In the genomic region with DNA sequence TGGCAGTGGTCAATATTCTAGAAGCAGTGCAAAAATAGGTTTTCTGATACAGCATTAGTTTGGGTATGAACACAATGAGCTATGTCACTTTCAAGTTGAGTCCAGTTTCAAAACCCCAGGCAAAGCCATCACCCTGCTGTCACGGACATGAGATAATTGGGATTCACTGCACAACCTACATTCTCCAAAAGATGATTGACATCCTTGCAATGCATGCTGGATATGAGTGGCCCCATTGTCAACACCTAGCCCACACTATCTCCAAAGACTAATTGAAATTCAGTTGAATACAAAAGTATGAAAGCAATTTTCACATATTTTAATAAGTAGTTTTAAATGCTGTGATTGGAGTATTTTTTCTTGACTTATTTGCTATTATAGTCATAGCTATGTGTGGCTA, we compare ENCODE assay signal across 18 mouse cellular contexts.
"Had no signal": no experiment of that assay in that cellular context is flagged by ENCODE, and none has a peak within 500 bp of the region (broad histone marks: within the 10 kb centered on the region; RNA-seq: fewer than 3 reads in every experiment).

No protein-coding gene starts in this region.

- H3K27ac ChIP-seq: kidney, postnatal 0 days; layer of hippocampus, adult 2 months; limb, embryonic 10.5 days; limb, embryonic 13.5 days; liver, embryonic 12.5 days; liver, embryonic 15.5 days; lung, embryonic 15.5 days had no signal

- H3K36me3 ChIP-seq: limb, embryonic 10.5 days; limb, embryonic 13.5 days; liver, embryonic 12.5 days; liver, embryonic 15.5 days; lung, embryonic 15.5 days had no signal

- DNase-seq: kidney, adult 2 months; kidney, postnatal 25 days; layer of hippocampus, adult 9-11 months; liver; lung, adult 18-20 months; lung, postnatal 10 days; lung, postnatal 36 days; thymus, adult 18-20 months; thymus, postnatal 36 days had no signal

- H3K4me2 ChIP-seq: limb, embryonic 13.5 days; liver, embryonic 12.5 days; liver, embryonic 15.5 days; lung, embryonic 15.5 days had no signal

- H3K9me3 ChIP-seq: limb, embryonic 10.5 days; limb, embryonic 13.5 days; liver, embryonic 12.5 days; liver, embryonic 15.5 days; lung, embryonic 15.5 days; megakaryocyte, embryonic 14.5 days had no signal

- H3K27me3 ChIP-seq: limb, embryonic 13.5 days; liver, embryonic 12.5 days; liver, embryonic 15.5 days; lung, embryonic 15.5 days; megakaryocyte, embryonic 14.5 days had no signal

- H3K9ac ChIP-seq: limb, embryonic 13.5 days; liver, embryonic 12.5 days; liver, embryonic 15.5 days; lung, embryonic 15.5 days had no signal

- ATAC-seq: intestine, postnatal 0 days; liver, embryonic 12.5 days had no signal

- H3K4me3 ChIP-seq: layer of hippocampus, adult 2 months; limb, embryonic 10.5 days; limb, embryonic 13.5 days; liver, embryonic 12.5 days; liver, embryonic 15.5 days; lung, embryonic 15.5 days; megakaryocyte, embryonic 14.5 days had no signal

- H3K4me1 ChIP-seq: limb, embryonic 10.5 days; limb, embryonic 13.5 days; liver, embryonic 12.5 days; liver, embryonic 15.5 days; lung, embryonic 15.5 days; megakaryocyte, embryonic 14.5 days had no signal
